Mouse (Mus musculus): ENCODE measurements around the gene Tdp2. TPM values are rescaled to one million over a fixed set of nuclear protein-coding genes. Genes with fewer than 3 reads are reported as not detected.

Tdp2 gene
- total and polyA plus RNA-seq, 3 experiments = 33.1 to 45.3 TPM; not detected in 1

DNA sequence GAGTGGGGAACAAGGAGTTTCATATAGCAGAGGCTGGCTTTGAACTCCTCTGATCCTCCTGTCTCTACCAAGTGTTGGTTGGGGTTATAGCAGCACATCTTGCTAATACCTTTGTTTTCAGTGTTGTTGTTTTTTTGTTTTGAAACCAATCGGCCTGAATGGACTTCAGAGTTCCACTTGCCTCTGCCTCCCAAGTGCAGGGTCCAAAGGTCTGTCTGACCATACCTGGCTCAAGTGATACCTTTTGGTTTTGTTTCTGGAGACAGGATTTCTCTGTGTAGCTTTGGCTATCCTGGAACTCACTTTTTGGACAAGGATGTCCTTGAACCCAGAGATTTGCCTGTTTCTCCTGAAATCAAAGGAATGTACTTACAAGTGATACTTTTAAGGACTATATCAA, 11.5 kb upstream of the Tdp2 start:
- Histone ChIP-seq H3K9ac (ENCODE audit: control insufficient read depth, low read depth, low read length, poor library complexity, severe bottlenecking) (no peak overlapping the region), H3K27ac (ENCODE audit: control insufficient read depth, low read depth, low read length) (no peak overlapping the region), H3K27me3 (ENCODE audit: control insufficient read depth in 1 of 2, insufficient read depth in 2 of 2, low read length in 2 of 2) (no peaks in the 10 kb centered on the region), H3K36me3 (ENCODE audit: control insufficient read depth in 1 of 2, insufficient read depth in 2 of 2, low read length in 2 of 2) (no peaks in the 10 kb centered on the region), H3K79me2 (ENCODE audit: control insufficient read depth, insufficient read depth, low read length, poor library complexity) (no peaks in the 10 kb centered on the region), H3K4me1 (ENCODE audit: control insufficient read depth in 1 of 2, insufficient read depth in 2 of 2, low read length in 2 of 2) (no peaks in the 10 kb centered on the region), H3K4me3 (ENCODE audit: control insufficient read depth in 1 of 2, insufficient read depth in 1 of 2, low read depth in 2 of 2, low read length in 2 of 2) (no peak overlapping the region), H3K9me3 (replicated peaks; ENCODE audit: insufficient read depth, low read length) (no peaks in the 10 kb centered on the region)
- DNase-seq (ENCODE audit: low read depth, low spot score) = no peak
- TF ChIP-seq MAX (IDR thresholded peaks at IDR 0.05; ENCODE audit: low read length) = no peak
- no peak for TF ChIP-seq MEF2A (IDR thresholded peaks at IDR 0.05; ENCODE audit: extremely low read depth, insufficient replicate concordance, low read depth, low read length, poor library complexity, severe bottlenecking)
- no peak for TF ChIP-seq ZMIZ1 (IDR thresholded peaks at IDR 0.05; ENCODE audit: low read depth, low read length)
- no peak for TF ChIP-seq BHLHE40 (IDR thresholded peaks at IDR 0.05; ENCODE audit: borderline replicate concordance, low read depth, low read length)
- TF ChIP-seq E2F4 (IDR thresholded peaks at IDR 0.05; ENCODE audit: borderline replicate concordance, low read depth, low read length) = no peak
- TF ChIP-seq CHD2 (IDR thresholded peaks at IDR 0.05; ENCODE audit: low read length) = no peak
- TF ChIP-seq ZKSCAN1 (IDR thresholded peaks at IDR 0.05; ENCODE audit: low read depth, low read length) = no peak
- TF ChIP-seq SMC3 (IDR thresholded peaks at IDR 0.05; ENCODE audit: low read depth, low read length) = no peak

DNA sequence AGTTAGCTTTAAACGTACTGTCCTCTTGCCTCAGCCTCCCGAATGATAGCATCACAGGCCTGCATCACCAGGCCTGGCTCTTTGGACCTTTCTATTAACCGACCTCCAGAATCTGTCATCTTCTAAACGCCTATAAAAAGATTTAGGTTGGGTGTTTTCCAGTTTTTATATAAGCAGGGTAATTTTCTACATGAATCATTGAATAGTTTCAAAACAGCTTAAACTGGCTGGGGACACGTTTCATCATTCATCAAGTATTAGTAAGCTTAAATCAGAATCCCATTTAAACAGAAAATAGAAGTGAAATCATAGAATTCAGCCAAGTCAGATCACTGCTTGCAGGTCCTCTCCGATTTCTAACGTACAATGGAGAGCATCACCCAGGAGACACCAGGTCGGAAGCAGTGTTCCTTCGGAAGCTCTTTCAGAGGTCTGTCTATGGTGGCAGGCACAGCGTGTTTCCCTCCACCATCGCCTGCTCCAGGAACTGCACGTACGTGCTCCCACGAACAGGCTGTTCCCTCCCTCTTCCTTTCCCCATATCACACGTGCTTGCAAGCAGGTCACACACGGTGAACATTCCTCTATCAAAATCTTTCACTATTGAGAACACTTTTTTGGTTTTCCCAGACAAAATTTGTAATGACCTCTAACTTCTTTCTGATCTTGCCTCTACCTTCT, 8.7 kb upstream of the Tdp2 start:
- Histone ChIP-seq H3K4me1 (ENCODE audit: control insufficient read depth in 1 of 2, insufficient read depth in 2 of 2, low read length in 2 of 2) (no peaks in the 10 kb centered on the region), H3K27me3 (ENCODE audit: control insufficient read depth in 1 of 2, insufficient read depth in 2 of 2, low read length in 2 of 2) (no peaks in the 10 kb centered on the region), H3K79me2 (ENCODE audit: control insufficient read depth, insufficient read depth, low read length, poor library complexity) (no peaks in the 10 kb centered on the region), H3K9me3 (replicated peaks; ENCODE audit: insufficient read depth, low read length) (no peaks in the 10 kb centered on the region), H3K27ac (ENCODE audit: control insufficient read depth, low read depth, low read length) (no peak overlapping the region), H3K4me3 (ENCODE audit: control insufficient read depth in 1 of 2, insufficient read depth in 1 of 2, low read depth in 2 of 2, low read length in 2 of 2) (no peak overlapping the region), H3K36me3 (ENCODE audit: control insufficient read depth in 1 of 2, insufficient read depth in 2 of 2, low read length in 2 of 2) (no peaks in the 10 kb centered on the region), H3K9ac (ENCODE audit: control insufficient read depth, low read depth, low read length, poor library complexity, severe bottlenecking) (no peak overlapping the region)
- no peak for TF ChIP-seq ZKSCAN1 (IDR thresholded peaks at IDR 0.05; ENCODE audit: low read depth, low read length)
- TF ChIP-seq KAT2A (conservative IDR thresholded peaks at IDR 0.05; ENCODE audit: low read depth, low read length) = no peak
- TF ChIP-seq ETS1 (IDR thresholded peaks at IDR 0.05; ENCODE audit: low read depth, low read length) = no peak
- TF ChIP-seq TCF12 (IDR thresholded peaks at IDR 0.05; ENCODE audit: low read depth, low read length) = no peak
- TF ChIP-seq JUND (IDR thresholded peaks at IDR 0.05; ENCODE audit: low read depth, low read length) = no peak
- TF ChIP-seq ZMIZ1 (IDR thresholded peaks at IDR 0.05; ENCODE audit: low read depth, low read length) = no peak
- no peak for TF ChIP-seq GABPA (IDR thresholded peaks at IDR 0.05; ENCODE audit: low read depth, low read length)
- TF ChIP-seq CHD1 (IDR thresholded peaks at IDR 0.05; ENCODE audit: low read depth, low read length) = no peak
- no peak for TF ChIP-seq HCFC1 (IDR thresholded peaks at IDR 0.05; ENCODE audit: low read depth, low read length)
- no peak for TF ChIP-seq MEF2A (IDR thresholded peaks at IDR 0.05; ENCODE audit: extremely low read depth, insufficient replicate concordance, low read depth, low read length, poor library complexity, severe bottlenecking)
- TF ChIP-seq ELF1 (IDR thresholded peaks at IDR 0.05; ENCODE audit: low read depth, low read length) = no peak
- no peak for DNase-seq (ENCODE audit: low read depth, low spot score)
